Mouse (Mus musculus) heart, embryonic 14.5 days (tissue): ENCODE measurements at regions not wholly inside any gene's neighbourhood (a gene's known extent, or its start where the extent isn't known, plus 50 kb on each side); places are given as distances from the start of the nearest gene placed in this dataset.

Experiments
- ATAC-seq: fragments of 200-750 bp; cut with Nextera tagmentation; 2 replicates; pipeline ENCODE4 v1.8.0; 2017; ENCODE audit warnings: low read depth, moderate TSS enrichment; ENCODE audit not compliant: insufficient number of reproducible peaks, insufficient read depth, low FRiP score
- H3K27ac ChIP-seq, 2 experiments: fragments of 200-500 bp in 1 of 2; fragments of 300-500 bp in 1 of 2; sonication (generic) in 1 of 2; replicated peaks in 1 of 2; 2 replicates each; pipeline ENCODE4 v1.5.1; 2012 to 2014; ENCODE audit warnings: low read depth in 2 of 2, low read length in 2 of 2, control low read depth in 1 of 2, mild to moderate bottlenecking in 1 of 2, mixed read lengths in 1 of 2; ENCODE audit not compliant: control insufficient read depth in 1 of 2, insufficient read depth in 1 of 2
- H3K27me3 ChIP-seq: fragments of 300-500 bp; sonication (generic); 2 replicates; pipeline ENCODE4 v1.6.1; 2014; ENCODE audit warnings: mild to moderate bottlenecking, low read length, control low read depth; ENCODE audit not compliant: control insufficient read depth, insufficient read depth
- H3K36me3 ChIP-seq: fragments of 300-500 bp; sonication (generic); 2 replicates; pipeline ENCODE4 v1.6.1; 2014; ENCODE audit warnings: mild to moderate bottlenecking, control low read depth, low read length, mixed read lengths; ENCODE audit not compliant: control insufficient read depth, insufficient read depth
- H3K4me1 ChIP-seq, 2 experiments: fragments of 200-500 bp in 1 of 2; fragments of 300-500 bp in 1 of 2; sonication (generic) in 1 of 2; 2 replicates each; pipeline ENCODE4 v1.6.1; 2012 to 2014; ENCODE audit warnings: low read length in 2 of 2, control low read depth in 1 of 2, mixed read lengths in 1 of 2; ENCODE audit not compliant: control insufficient read depth in 2 of 2, insufficient read depth in 2 of 2
- H3K4me2 ChIP-seq: fragments of 300-500 bp; sonication (generic); 2 replicates; pipeline ENCODE4 v1.6.1; 2014; ENCODE audit warnings: mild to moderate bottlenecking, low read length
- H3K4me3 ChIP-seq, 2 experiments: fragments of 200-500 bp in 1 of 2; fragments of 300-500 bp in 1 of 2; sonication (generic) in 1 of 2; 2 replicates each; pipeline ENCODE4 v1.5.1; 2012 to 2014; ENCODE audit warnings: low read length in 2 of 2, mild to moderate bottlenecking in 2 of 2, control low read depth in 1 of 2, low read depth in 1 of 2, moderate library complexity in 1 of 2; ENCODE audit not compliant: control insufficient read depth in 1 of 2, insufficient read depth in 1 of 2
- H3K9ac ChIP-seq: fragments of 300-500 bp; sonication (generic); 2 replicates; pipeline ENCODE4 v1.6.1; 2014; ENCODE audit warnings: mild to moderate bottlenecking, low read length
- H3K9me3 ChIP-seq: fragments of 300-500 bp; sonication (generic); 2 replicates; pipeline ENCODE4 v1.6.1; 2016; ENCODE audit warnings: low read length, control low read depth; ENCODE audit not compliant: control insufficient read depth
- WGBS: fragments of 180-500 bp; shearing (Covaris S2); extraction: QIAGEN DNeasy Blood & Tissue Kit; methylation state at CpG from one replicate; pipeline ENCODE4 v1.1.7; 2014; 5-methylcytosine and 5-hydroxymethylcytosine counted together

- Histone ChIP-seq H3K4me1 (no peaks in the 10 kb centered on the region), H3K9ac (no peak overlapping the region), H3K36me3 (no peaks in the 10 kb centered on the region), H3K27ac (no peak overlapping the region), H3K4me2 (no peak overlapping the region), H3K9me3 (no peaks in the 10 kb centered on the region), H3K27me3 (no peaks in the 10 kb centered on the region), H3K4me3 (no peak overlapping the region)
- ATAC-seq, result no peak
- 85% methylated on average over 5 of the region's 5 CpGs for WGBS
Measured at GRCm38 (mm10) chr2:147627096-147627495, 265.4 kb downstream of the Pax1 start.

DNA sequence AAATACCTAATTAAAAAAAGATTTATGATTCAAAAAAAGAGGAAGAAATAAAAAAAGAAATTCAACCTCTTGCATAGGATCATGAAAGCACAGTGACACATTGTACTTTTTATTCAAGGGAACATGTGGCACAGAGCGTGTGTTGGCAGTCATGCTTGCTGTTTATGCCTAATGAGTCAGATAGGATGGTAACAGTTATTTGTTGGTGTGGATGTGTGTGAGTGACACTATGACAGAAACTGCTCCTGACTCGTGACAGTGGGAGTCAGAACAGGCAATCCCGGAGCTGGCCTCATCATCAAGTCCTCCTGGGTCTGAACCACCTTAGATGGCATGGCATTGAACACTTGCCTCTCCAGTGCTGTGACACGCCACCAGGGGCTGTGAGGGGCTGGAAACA lies 261.4 kb downstream of the Pax1 start:
- Histone ChIP-seq H3K27me3 (no peaks in the 10 kb centered on the region), H3K4me2 (no peak overlapping the region), H3K9ac (no peak overlapping the region), H3K36me3 (no peaks in the 10 kb centered on the region), H3K4me3 (no peak overlapping the region), H3K9me3 (no peaks in the 10 kb centered on the region), H3K27ac (no peak overlapping the region), H3K4me1 (no peaks in the 10 kb centered on the region)
- WGBS, result 67% methylated on average over 4 of the region's 4 CpGs
- no peak for ATAC-seq

GRCm38 (mm10) chr2:147617849-147618248 lies 256.1 kb downstream of the Pax1 start:
- no peaks in the 10 kb centered on the region for H3K27me3 ChIP-seq
- no peak for ATAC-seq
- no peak overlapping the region for H3K4me3 ChIP-seq
- H3K4me1 ChIP-seq, result no peaks in the 10 kb centered on the region
- 76% methylated on average over 10 of the region's 10 CpGs for WGBS
- no peak overlapping the region for H3K9ac ChIP-seq
- H3K27ac ChIP-seq, result no peak overlapping the region
- H3K4me2 ChIP-seq, result no peak overlapping the region
- no peaks in the 10 kb centered on the region for H3K9me3 ChIP-seq
- no peaks in the 10 kb centered on the region for H3K36me3 ChIP-seq

GRCm38 (mm10) chr2:147610343-147610742 lies 248.6 kb downstream of the Pax1 start:
- H3K4me2 ChIP-seq, result no peak overlapping the region
- H3K36me3 ChIP-seq, result no peaks in the 10 kb centered on the region
- H3K9me3 ChIP-seq, result no peaks in the 10 kb centered on the region
- no peak overlapping the region for H3K4me3 ChIP-seq
- ATAC-seq, result no peak
- no peak overlapping the region for H3K27ac ChIP-seq
- H3K9ac ChIP-seq, result no peak overlapping the region
- H3K4me1 ChIP-seq, result no peaks in the 10 kb centered on the region
- H3K27me3 ChIP-seq, result no peaks in the 10 kb centered on the region

DNA sequence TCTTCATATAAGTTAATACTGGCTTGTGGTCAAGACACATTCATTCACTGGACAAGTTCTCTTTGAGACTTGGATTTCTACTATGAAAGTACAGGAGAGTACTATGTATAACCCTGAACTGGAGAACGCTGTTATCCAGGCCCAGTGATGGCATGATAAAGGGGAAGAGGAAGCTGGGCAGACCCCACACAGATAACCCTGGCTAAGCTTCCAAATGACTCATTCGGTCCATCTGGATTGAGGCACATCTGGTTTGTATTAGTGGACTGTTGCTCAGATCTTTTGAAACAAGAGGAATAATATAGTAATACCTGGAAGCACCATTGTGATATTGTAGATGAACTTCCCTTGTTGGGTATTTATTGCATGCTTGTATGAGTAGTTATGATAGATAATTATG lies 239.9 kb downstream of the Pax1 start:
- no peaks in the 10 kb centered on the region for H3K4me1 ChIP-seq
- ATAC-seq, result no peak

GRCm38 (mm10) chr2:147572413-147572812 lies 210.7 kb downstream of the Pax1 start:
- Histone ChIP-seq H3K9ac (no peak overlapping the region), H3K27me3 (no peaks in the 10 kb centered on the region), H3K4me1 (no peaks in the 10 kb centered on the region), H3K27ac (no peak overlapping the region), H3K4me3 (no peak overlapping the region), H3K4me2 (no peak overlapping the region), H3K36me3 (no peaks in the 10 kb centered on the region), H3K9me3 (no peaks in the 10 kb centered on the region)
- WGBS, result 79% methylated on average over 1 of the region's 1 CpGs
- no peak for ATAC-seq

More for the DNA sequence above, 239.9 kb downstream of the Pax1 start:
- H3K27ac ChIP-seq, result no peak overlapping the region
- H3K4me2 ChIP-seq, result no peak overlapping the region
- H3K36me3 ChIP-seq, result no peaks in the 10 kb centered on the region
- H3K9ac ChIP-seq, result no peak overlapping the region
- WGBS, result 26% methylated on average over 2 of the region's 2 CpGs
- H3K27me3 ChIP-seq, result no peaks in the 10 kb centered on the region
- H3K4me3 ChIP-seq, result no peak overlapping the region
- H3K9me3 ChIP-seq, result no peaks in the 10 kb centered on the region

- Histone ChIP-seq H3K27ac (no peak overlapping the region), H3K9ac (no peak overlapping the region), H3K36me3 (no peaks in the 10 kb centered on the region), H3K27me3 (no peaks in the 10 kb centered on the region), H3K4me2 (no peak overlapping the region), H3K4me3 (no peak overlapping the region), H3K9me3 (no peaks in the 10 kb centered on the region), H3K4me1 (no peaks in the 10 kb centered on the region)
- ATAC-seq, result no peak
- WGBS, result 70% methylated on average over 7 of the region's 7 CpGs
Measured at GRCm38 (mm10) chr2:147561220-147561619, 199.5 kb downstream of the Pax1 start.

- H3K9ac ChIP-seq, result no peak overlapping the region
- ATAC-seq, result no peak
- no peaks in the 10 kb centered on the region for H3K27me3 ChIP-seq
- H3K4me1 ChIP-seq, result no peaks in the 10 kb centered on the region
- no peak overlapping the region for H3K4me3 ChIP-seq
- WGBS, result 81% methylated on average over 20 of the region's 20 CpGs
- no peaks in the 10 kb centered on the region for H3K36me3 ChIP-seq
- no peak overlapping the region for H3K27ac ChIP-seq
- no peak overlapping the region for H3K4me2 ChIP-seq
- no peaks in the 10 kb centered on the region for H3K9me3 ChIP-seq
Measured at GRCm38 (mm10) chr2:147560426-147561155, 198.9 kb downstream of the Pax1 start.
